Mouse (Mus musculus): ENCODE results near the gene Adgrg1. TPM values are rescaled to one million over a fixed set of nuclear protein-coding genes. Genes with fewer than 3 reads are reported as not detected.

Gene Adgrg1
- polyA plus RNA-seq, 1 experiment from 2014 or later = 107 TPM

GRCm38 (mm10) chr8:94954921-94955758 is 19.4 kb upstream of the Adgrg1 start:
- H3K9me3 ChIP-seq = no peaks in the 10 kb centered on the region
- 45% methylated on average over 9 of the region's 9 CpGs for WGBS
- DNase-seq (ENCODE audit: extremely low spot score, low spot score) = no peak
- H3K4me3 ChIP-seq = no peak overlapping the region
- no peaks in the 10 kb centered on the region for H3K4me1 ChIP-seq
- H3K36me3 ChIP-seq (replicated peaks) = no peaks in the 10 kb centered on the region
- 0 out of 2 replicates have a peak, but pooled peaks cover 3% of the 10 kb centered on the region for H3K27me3 ChIP-seq (ENCODE audit: poor library complexity, severe bottlenecking)
- no peak overlapping the region for H3K27ac ChIP-seq

GRCm38 (mm10) chr8:94956078-94956574 is 18.4 kb upstream of the Adgrg1 start:
- Histone ChIP-seq H3K4me3 (no peak overlapping the region), H3K9me3 (no peaks in the 10 kb centered on the region), H3K36me3 (replicated peaks) (no peaks in the 10 kb centered on the region), H3K27me3 (ENCODE audit: poor library complexity, severe bottlenecking) (0 out of 2 replicates have a peak, but pooled peaks cover 3% of the 10 kb centered on the region), H3K4me1 (no peaks in the 10 kb centered on the region), H3K27ac (no peak overlapping the region)
- 96% methylated on average over 1 of the region's 1 CpGs for WGBS
- no peak for DNase-seq (ENCODE audit: extremely low spot score, low spot score)

GRCm38 (mm10) chr8:94962201-94962600 is 12.3 kb upstream of the Adgrg1 start:
- 97% methylated on average over 1 of the region's 1 CpGs for WGBS
- Histone ChIP-seq H3K36me3 (replicated peaks) (no peaks in the 10 kb centered on the region), H3K27me3 (ENCODE audit: poor library complexity, severe bottlenecking) (peaks cover 2% of the 10 kb centered on the region; the same call in 1 of the 2 replicates), H3K27ac (no peak overlapping the region), H3K9me3 (no peaks in the 10 kb centered on the region), H3K4me3 (no peak overlapping the region), H3K4me1 (peaks cover 7% of the 10 kb centered on the region; the same call in 1 of the 2 replicates)
- no peak for DNase-seq (ENCODE audit: extremely low spot score, low spot score)

GRCm38 (mm10) chr8:94964828-94965227 is 9.7 kb upstream of the Adgrg1 start:
- WGBS = 78% methylated on average over 10 of the region's 10 CpGs
- no peaks in the 10 kb centered on the region for H3K9me3 ChIP-seq

GRCm38 (mm10) chr8:94966578-94966977 is 8.0 kb upstream of the Adgrg1 start:
- no peak overlapping the region for H3K4me3 ChIP-seq
- peaks cover 7% of the 10 kb centered on the region; the same call in 1 of the 2 replicates for H3K4me1 ChIP-seq
- H3K27ac ChIP-seq = no peak overlapping the region
- no peaks in the 10 kb centered on the region for H3K9me3 ChIP-seq
- no peaks in the 10 kb centered on the region for H3K36me3 ChIP-seq (replicated peaks)
- 20% methylated on average over 7 of the region's 7 CpGs for WGBS
- peak; percentile 54 for DNase-seq (ENCODE audit: extremely low spot score, low spot score)
- H3K27me3 ChIP-seq (ENCODE audit: poor library complexity, severe bottlenecking) = peaks cover 4% of the 10 kb centered on the region; the same call in 1 of the 2 replicates

More at GRCm38 (mm10) chr8:94964828-94965227, 9.7 kb upstream of the Adgrg1 start:
- DNase-seq (ENCODE audit: extremely low spot score, low spot score) = no peak
- Histone ChIP-seq H3K4me1 (peaks cover 7% of the 10 kb centered on the region; the same call in 1 of the 2 replicates), H3K27me3 (ENCODE audit: poor library complexity, severe bottlenecking) (peaks cover 4% of the 10 kb centered on the region; the same call in 1 of the 2 replicates), H3K36me3 (replicated peaks) (no peaks in the 10 kb centered on the region), H3K4me3 (no peak overlapping the region), H3K27ac (0 out of 2 replicates have a peak overlapping the region, but pooled peaks have one; percentile 6)

- WGBS = 87% methylated on average over 4 of the region's 4 CpGs
- Histone ChIP-seq H3K27me3 (ENCODE audit: poor library complexity, severe bottlenecking) (0 out of 2 replicates have a peak, but pooled peaks cover 4% of the 10 kb centered on the region), H3K36me3 (replicated peaks) (no peaks in the 10 kb centered on the region), H3K27ac (no peak overlapping the region), H3K4me1 (peaks cover 7% of the 10 kb centered on the region; the same call in 1 of the 2 replicates), H3K9me3 (no peaks in the 10 kb centered on the region), H3K4me3 (no peak overlapping the region)
- DNase-seq (ENCODE audit: extremely low spot score, low spot score) = no peak
Measured at GRCm38 (mm10) chr8:94967071-94967470, 7.5 kb upstream of the Adgrg1 start.

- 0 out of 2 replicates have a peak, but pooled peaks cover 4% of the 10 kb centered on the region for H3K27me3 ChIP-seq (ENCODE audit: poor library complexity, severe bottlenecking)
- no peak for DNase-seq (ENCODE audit: extremely low spot score, low spot score)
- no peaks in the 10 kb centered on the region for H3K9me3 ChIP-seq
- H3K36me3 ChIP-seq (replicated peaks) = no peaks in the 10 kb centered on the region
- peaks cover 3% of the 10 kb centered on the region; the same call in 1 of the 2 replicates for H3K4me1 ChIP-seq
- no peak overlapping the region for H3K4me3 ChIP-seq
- 89% methylated on average over 3 of the region's 3 CpGs for WGBS
- H3K27ac ChIP-seq = no peak overlapping the region
Measured at GRCm38 (mm10) chr8:94967554-94967953, 7.0 kb upstream of the Adgrg1 start.

- WGBS = 90% methylated on average over 9 of the region's 9 CpGs
- DNase-seq (ENCODE audit: extremely low spot score, low spot score) = no peak
- Histone ChIP-seq H3K27ac (no peak overlapping the region), H3K27me3 (ENCODE audit: poor library complexity, severe bottlenecking) (peaks cover 36% of the 10 kb centered on the region), H3K4me3 (no peak overlapping the region), H3K4me1 (peaks cover 17% of the 10 kb centered on the region), H3K9me3 (no peaks in the 10 kb centered on the region), H3K36me3 (replicated peaks) (no peaks in the 10 kb centered on the region)
Measured at GRCm38 (mm10) chr8:94973270-94973669, 1.3 kb upstream of the Adgrg1 start.

- WGBS = 88% methylated on average over 9 of the region's 9 CpGs
- Histone ChIP-seq H3K9me3 (no peaks in the 10 kb centered on the region), H3K4me3 (no peak overlapping the region), H3K36me3 (replicated peaks) (no peaks in the 10 kb centered on the region), H3K27me3 (ENCODE audit: poor library complexity, severe bottlenecking) (peaks cover 41% of the 10 kb centered on the region), H3K4me1 (peaks cover 22% of the 10 kb centered on the region), H3K27ac (0 out of 2 replicates have a peak overlapping the region, but pooled peaks have one; percentile 8)
- DNase-seq (ENCODE audit: extremely low spot score, low spot score) = no peak
Measured at GRCm38 (mm10) chr8:94973786-94974185, 765 bp upstream of the Adgrg1 start.

GRCm38 (mm10) chr8:94976651-94977417 is 2.3 kb downstream of the Adgrg1 start:
- H3K4me1 ChIP-seq = peaks cover 40% of the 10 kb centered on the region
- H3K4me3 ChIP-seq = peak overlapping the region; percentile 32
- peaks cover 47% of the 10 kb centered on the region for H3K27me3 ChIP-seq (ENCODE audit: poor library complexity, severe bottlenecking)
- no peaks in the 10 kb centered on the region for H3K9me3 ChIP-seq
- peak overlapping the region; percentile 60 for H3K27ac ChIP-seq
- WGBS = 20% methylated on average over 17 of the region's 17 CpGs
- H3K36me3 ChIP-seq (replicated peaks) = no peaks in the 10 kb centered on the region
- peak; percentile 14 for DNase-seq (ENCODE audit: extremely low spot score, low spot score)

GRCm38 (mm10) chr8:94978131-94978530 is 3.6 kb downstream of the Adgrg1 start:
- Histone ChIP-seq H3K27ac (peak overlapping the region; percentile 60), H3K36me3 (replicated peaks) (no peaks in the 10 kb centered on the region), H3K9me3 (no peaks in the 10 kb centered on the region), H3K4me3 (peak overlapping the region; percentile 32; the same call in 1 of the 2 replicates), H3K27me3 (ENCODE audit: poor library complexity, severe bottlenecking) (peaks cover 47% of the 10 kb centered on the region), H3K4me1 (peaks cover 53% of the 10 kb centered on the region)
- peak; percentile 14 for DNase-seq (ENCODE audit: extremely low spot score, low spot score)
- 64% methylated on average over 9 of the region's 9 CpGs for WGBS

- peaks cover 47% of the 10 kb centered on the region for H3K27me3 ChIP-seq (ENCODE audit: poor library complexity, severe bottlenecking)
- H3K36me3 ChIP-seq (replicated peaks) = no peaks in the 10 kb centered on the region
- peaks cover 59% of the 10 kb centered on the region for H3K4me1 ChIP-seq
- DNase-seq (ENCODE audit: extremely low spot score, low spot score) = no peak
- H3K27ac ChIP-seq = peak overlapping the region; percentile 60; the same call in 1 of the 2 replicates
- 84% methylated on average over 13 of the region's 13 CpGs for WGBS
- no peak overlapping the region for H3K4me3 ChIP-seq
- H3K9me3 ChIP-seq = no peaks in the 10 kb centered on the region
Measured at GRCm38 (mm10) chr8:94978593-94979319, 4.2 kb downstream of the Adgrg1 start.
